Comparison of ENCODE assay signal across 32 mouse cellular contexts in genomic region chr12:39605289-39605688, GRCm38 (mm10).
"Had no signal": no experiment of that assay in that cellular context is flagged by ENCODE, and none has a peak within 500 bp of the region (broad histone marks: within the 10 kb centered on the region; RNA-seq: fewer than 3 reads in every experiment).

No protein-coding gene starts in this region.

- H3K4me1 ChIP-seq: limb, embryonic 10.5 days; limb, embryonic 12.5 days; limb, embryonic 13.5 days; limb, embryonic 15.5 days; liver, embryonic 12.5 days; liver, embryonic 13.5 days; liver, embryonic 15.5 days; lung, embryonic 15.5 days; megakaryocyte, embryonic 14.5 days; midbrain, embryonic 10.5 days; midbrain, embryonic 12.5 days; midbrain, embryonic 13.5 days; midbrain, embryonic 15.5 days; neural tube, embryonic 12.5 days had no signal

- H3K36me3 ChIP-seq: limb, embryonic 10.5 days; limb, embryonic 12.5 days; limb, embryonic 13.5 days; limb, embryonic 15.5 days; liver, embryonic 12.5 days; liver, embryonic 13.5 days; liver, embryonic 15.5 days; lung, embryonic 15.5 days; midbrain, embryonic 10.5 days; midbrain, embryonic 12.5 days; midbrain, embryonic 13.5 days; midbrain, embryonic 15.5 days; neural tube, embryonic 12.5 days had no signal

- DNase-seq: left cerebral cortex, postnatal 4 days; liver; liver, embryonic 13.5 days; liver, postnatal 0 days; lung, adult 18-20 months; lung, adult 2 months; lung, embryonic 14.5 days; lung, postnatal 10 days; lung, postnatal 14 days; lung, postnatal 36 days; lung, postnatal 4 days; midbrain, embryonic 14.5 days had no signal

- H3K27ac ChIP-seq: limb, embryonic 10.5 days; limb, embryonic 12.5 days; limb, embryonic 13.5 days; limb, embryonic 15.5 days; liver, embryonic 12.5 days; liver, embryonic 13.5 days; liver, embryonic 14.5 days; liver, embryonic 15.5 days; lung, embryonic 15.5 days; macrophage; midbrain, embryonic 10.5 days; midbrain, embryonic 12.5 days; midbrain, embryonic 13.5 days; midbrain, embryonic 15.5 days; neural tube, embryonic 12.5 days had no signal

- H3K4me2 ChIP-seq: limb, embryonic 12.5 days; limb, embryonic 13.5 days; limb, embryonic 15.5 days; liver, embryonic 11.5 days; liver, embryonic 12.5 days; liver, embryonic 13.5 days; liver, embryonic 15.5 days; lung, embryonic 14.5 days; lung, embryonic 15.5 days; midbrain, embryonic 11.5 days; midbrain, embryonic 12.5 days; midbrain, embryonic 13.5 days; midbrain, embryonic 15.5 days; neural tube, embryonic 12.5 days had no signal

- H3K4me3 ChIP-seq: limb, embryonic 10.5 days; limb, embryonic 12.5 days; limb, embryonic 13.5 days; limb, embryonic 15.5 days; liver, embryonic 12.5 days; liver, embryonic 13.5 days; liver, embryonic 15.5 days; lung, embryonic 15.5 days; megakaryocyte, embryonic 14.5 days; midbrain, embryonic 10.5 days; midbrain, embryonic 12.5 days; midbrain, embryonic 13.5 days; midbrain, embryonic 15.5 days; myocyte; neural tube, embryonic 12.5 days had no signal

- H3K9me3 ChIP-seq: limb, embryonic 10.5 days; limb, embryonic 12.5 days; limb, embryonic 13.5 days; limb, embryonic 15.5 days; liver, embryonic 12.5 days; liver, embryonic 13.5 days; liver, embryonic 15.5 days; lung, embryonic 15.5 days; megakaryocyte, embryonic 14.5 days; midbrain, embryonic 10.5 days; midbrain, embryonic 12.5 days; midbrain, embryonic 13.5 days; midbrain, embryonic 15.5 days; neural tube, embryonic 12.5 days had no signal

- H3K27me3 ChIP-seq: limb, embryonic 12.5 days; limb, embryonic 13.5 days; limb, embryonic 15.5 days; liver, embryonic 12.5 days; liver, embryonic 13.5 days; liver, embryonic 15.5 days; lung, embryonic 15.5 days; megakaryocyte, embryonic 14.5 days; midbrain, embryonic 12.5 days; midbrain, embryonic 13.5 days; midbrain, embryonic 15.5 days; neural tube, embryonic 12.5 days had no signal

- H3K9ac ChIP-seq: limb, embryonic 12.5 days; limb, embryonic 13.5 days; limb, embryonic 15.5 days; liver, embryonic 12.5 days; liver, embryonic 13.5 days; liver, embryonic 14.5 days; liver, embryonic 15.5 days; liver, postnatal 0 days; lung, embryonic 14.5 days; lung, embryonic 15.5 days; midbrain, embryonic 12.5 days; midbrain, embryonic 13.5 days; midbrain, embryonic 15.5 days; neural tube, embryonic 12.5 days had no signal

- ATAC-seq: liver, embryonic 12.5 days; liver, postnatal 0 days; lung, postnatal 0 days; midbrain, embryonic 13.5 days; midbrain, embryonic 15.5 days; midbrain, embryonic 16.5 days had no signal
